Mouse (Mus musculus): Measurements from ENCODE around the gene Atg4a.

Atg4a gene

DNA sequence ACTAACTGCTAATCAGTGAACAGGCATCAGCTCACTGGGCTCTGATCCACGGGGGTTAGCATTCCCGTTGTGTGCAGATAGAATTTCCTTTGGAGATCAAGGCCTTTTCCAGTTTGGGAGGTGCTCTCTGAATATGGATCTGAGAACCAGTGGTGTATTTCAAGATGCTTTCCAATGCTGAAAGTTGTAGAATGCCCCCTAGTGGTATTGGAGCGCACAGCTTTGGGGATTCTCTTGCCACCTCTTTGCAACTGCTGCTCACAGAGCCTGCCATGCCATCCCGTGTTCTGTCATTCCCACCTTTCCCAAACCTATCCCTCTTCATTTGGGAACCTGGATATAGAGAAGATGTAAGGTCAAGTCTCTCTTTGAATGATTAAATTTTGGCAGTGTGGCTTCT lies 201.5 kb downstream of the Atg4a start:
- DNase-seq (ENCODE audit: low read depth), result peak; percentile 26

DNA sequence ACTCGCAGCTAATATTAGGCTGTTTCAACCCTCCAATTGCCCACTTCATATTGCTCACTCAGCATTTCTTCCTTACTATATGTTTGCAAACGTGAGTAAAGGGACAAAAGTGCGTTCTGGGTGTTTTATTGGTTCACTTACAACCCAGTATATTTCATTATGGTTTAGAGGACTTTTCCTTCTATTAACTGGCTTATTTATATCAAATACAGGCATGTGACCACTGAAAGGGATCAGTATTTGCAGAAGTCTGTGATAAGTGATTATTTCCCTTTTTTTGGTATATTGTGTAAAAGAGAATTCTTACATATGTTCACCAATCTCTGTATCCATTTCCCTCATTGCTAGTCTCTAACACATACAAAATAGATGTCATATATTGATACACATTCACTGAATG lies 203.7 kb downstream of the Atg4a start:
- DNase-seq (ENCODE audit: low read depth), result no peak

DNA sequence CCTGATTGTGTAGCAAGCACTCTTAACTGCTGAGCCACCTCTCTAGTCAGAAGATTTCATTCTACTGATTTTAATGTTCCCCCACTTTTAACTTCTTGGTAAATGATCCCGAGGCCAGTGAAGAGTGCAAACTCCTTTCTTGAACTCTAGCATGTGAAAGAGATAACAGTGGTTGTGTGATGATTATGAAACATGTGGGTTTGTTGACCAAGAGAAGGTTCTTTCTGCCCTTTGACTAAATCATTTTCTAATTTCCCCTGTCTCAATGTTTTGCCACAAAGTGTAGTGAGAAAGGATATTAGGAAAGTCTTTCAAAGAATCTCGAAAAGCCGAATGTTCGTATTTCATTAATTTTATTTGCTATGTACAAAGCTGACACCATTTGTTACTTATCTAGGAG lies 208.4 kb downstream of the Atg4a start:
- no peak for DNase-seq (ENCODE audit: low read depth)

DNA sequence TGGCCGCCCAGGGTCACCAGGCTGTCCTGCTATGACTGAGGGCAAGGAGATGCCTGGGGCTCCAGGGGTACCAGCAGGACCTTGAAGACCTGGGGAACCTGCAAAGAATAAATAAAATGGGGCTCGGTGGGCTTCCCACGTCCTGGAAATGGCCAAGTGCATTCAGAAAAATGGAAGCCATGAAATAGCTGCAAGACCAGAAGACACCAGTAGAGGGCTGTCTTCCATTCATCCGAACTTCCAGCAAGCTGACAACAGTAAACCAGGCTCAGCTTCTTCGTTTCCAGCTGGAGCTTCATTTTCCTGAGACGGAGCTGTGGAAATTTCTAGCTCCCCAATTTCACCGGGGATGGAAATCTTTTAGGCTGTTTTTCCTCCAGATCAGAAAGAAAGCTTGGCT lies 218.6 kb downstream of the Atg4a start:
- DNase-seq (ENCODE audit: low read depth), result peak; percentile 7

DNA sequence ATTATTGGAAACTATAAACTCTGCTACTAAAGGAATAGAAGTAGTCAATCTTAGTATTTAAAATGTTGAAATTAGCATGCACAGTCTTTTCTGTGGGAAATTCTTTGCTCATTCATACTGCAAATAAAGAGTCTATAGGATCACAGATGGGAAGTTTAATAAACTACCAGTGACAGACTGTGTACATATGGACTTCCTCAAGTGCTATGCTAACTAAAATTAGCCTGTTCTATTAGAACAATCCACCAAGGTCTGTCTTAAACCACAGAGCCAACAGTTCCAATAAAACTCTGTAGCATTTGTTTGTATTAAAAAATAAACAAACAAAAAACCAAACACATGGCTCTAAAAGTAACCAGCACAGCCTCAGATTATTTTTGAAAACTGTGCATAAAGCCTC lies 238.3 kb downstream of the Atg4a start:
- no peak for DNase-seq (ENCODE audit: low read depth)

DNA sequence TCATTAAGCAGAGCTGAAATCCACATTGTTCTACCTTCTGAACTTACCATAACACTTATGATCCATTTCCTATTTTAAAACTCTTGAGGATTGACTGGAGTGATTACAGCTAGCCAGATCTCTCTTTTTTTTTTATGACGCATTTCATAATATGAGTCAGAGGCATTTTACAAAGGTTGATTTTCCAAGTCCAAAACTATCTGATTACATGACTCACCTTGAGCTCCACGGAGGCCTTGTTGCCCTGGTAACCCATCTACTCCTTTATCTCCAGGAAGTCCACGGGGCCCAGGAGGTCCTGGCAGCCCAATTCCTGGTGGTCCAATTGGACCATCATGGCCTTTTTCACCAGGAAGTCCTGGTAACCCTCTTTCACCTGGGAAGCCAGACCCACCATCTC lies 242.3 kb downstream of the Atg4a start:
- no peak for DNase-seq (ENCODE audit: low read depth)

DNA sequence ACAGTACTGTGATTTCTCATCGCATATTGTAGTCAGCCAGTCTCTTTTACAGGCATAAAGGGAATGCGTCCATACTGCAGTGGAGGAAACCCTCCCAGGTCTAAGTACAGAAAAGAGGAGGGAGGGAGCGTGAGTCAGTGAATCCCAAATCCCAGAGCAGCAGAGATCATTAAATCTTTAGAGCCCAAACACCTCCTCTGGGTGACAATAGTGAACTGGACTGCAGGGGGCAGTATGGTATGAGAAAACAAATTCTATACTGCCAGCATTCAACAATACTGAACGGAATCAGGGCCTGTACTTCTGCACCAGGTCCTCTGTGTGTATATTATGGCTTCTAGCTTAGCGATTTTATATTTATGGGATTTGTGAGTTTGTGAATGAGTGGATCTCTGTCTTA lies 256.1 kb downstream of the Atg4a start:
- no peak for DNase-seq (ENCODE audit: low read depth)
